Mouse (Mus musculus): Measurements from ENCODE around the gene Tspan9. TPM values are rescaled to one million over a fixed set of nuclear protein-coding genes. Genes with fewer than 3 reads are reported as not detected.

Tspan9 gene
- polyA plus RNA-seq, 2 experiments, result 134 to 151 TPM

GRCm38 (mm10) chr6:128033172-128033867 is 110.1 kb downstream of the Tspan9 start:
- DNase-seq (ENCODE audit: low spot score), result peak; percentile 67
- H3K4me1 ChIP-seq (ENCODE audit: control insufficient read depth, insufficient read depth, low read length), result peaks cover 52% of the 10 kb centered on the region

GRCm38 (mm10) chr6:128032252-128033171 is 110.9 kb downstream of the Tspan9 start:
- peaks cover 50% of the 10 kb centered on the region for H3K4me1 ChIP-seq (ENCODE audit: control insufficient read depth, insufficient read depth, low read length)
- H3K27ac ChIP-seq (replicated peaks; ENCODE audit: low read depth, low read length), result 0 out of 2 replicates have a peak overlapping the region, but pooled peaks have one; percentile 43
- no peak for TF ChIP-seq POLR2A (IDR thresholded peaks at IDR 0.05; ENCODE audit: borderline replicate concordance, extremely low read depth, insufficient read depth, insufficient read length)
- no peaks in the 10 kb centered on the region for H3K9me3 ChIP-seq (ENCODE audit: control insufficient read depth, low read length)
- no peaks in the 10 kb centered on the region for H3K36me3 ChIP-seq (ENCODE audit: control insufficient read depth, insufficient read depth, low read length)
- peak overlapping the region; percentile 56 for H3K4me3 ChIP-seq (replicated peaks; ENCODE audit: low read length)
- peaks cover 9% of the 10 kb centered on the region; the same call in 1 of the 2 replicates for H3K27me3 ChIP-seq (ENCODE audit: control insufficient read depth, insufficient read depth, low read length)
- ATAC-seq (ENCODE audit: low FRiP score, low read depth) (no peak), DNase-seq (ENCODE audit: low spot score) (peak; percentile 81)
- peak overlapping the region; percentile 97 for H3K4me2 ChIP-seq (replicated peaks; ENCODE audit: low read depth, low read length, severe bottlenecking)
- WGBS, result 34% methylated on average over 16 of the region's 16 CpGs
- 0 out of 2 replicates have a peak overlapping the region, but pooled peaks have one; percentile 65 for H3K9ac ChIP-seq (ENCODE audit: low read depth, low read length, severe bottlenecking)

More at GRCm38 (mm10) chr6:128033172-128033867, 110.1 kb downstream of the Tspan9 start:
- Histone ChIP-seq H3K27ac (replicated peaks; ENCODE audit: low read depth, low read length) (0 out of 2 replicates have a peak overlapping the region, but pooled peaks have one; percentile 43), H3K9ac (ENCODE audit: low read depth, low read length, severe bottlenecking) (peak overlapping the region; percentile 65; the same call in 1 of the 2 replicates), H3K4me2 (replicated peaks; ENCODE audit: low read depth, low read length, severe bottlenecking) (peak overlapping the region; percentile 97), H3K9me3 (ENCODE audit: control insufficient read depth, low read length) (no peaks in the 10 kb centered on the region), H3K4me3 (replicated peaks; ENCODE audit: low read length) (peak overlapping the region; percentile 56), H3K36me3 (ENCODE audit: control insufficient read depth, insufficient read depth, low read length) (no peaks in the 10 kb centered on the region), H3K27me3 (ENCODE audit: control insufficient read depth, insufficient read depth, low read length) (peaks cover 9% of the 10 kb centered on the region; the same call in 1 of the 2 replicates)
- no peak for ATAC-seq (ENCODE audit: low FRiP score, low read depth)
- TF ChIP-seq POLR2A (IDR thresholded peaks at IDR 0.05; ENCODE audit: borderline replicate concordance, extremely low read depth, insufficient read depth, insufficient read length), result no peak
- 41% methylated on average over 11 of the region's 11 CpGs for WGBS

- Histone ChIP-seq H3K4me2 (replicated peaks; ENCODE audit: low read depth, low read length, severe bottlenecking) (no peak overlapping the region), H3K36me3 (ENCODE audit: control insufficient read depth, insufficient read depth, low read length) (no peaks in the 10 kb centered on the region), H3K27ac (replicated peaks; ENCODE audit: low read depth, low read length) (no peak overlapping the region), H3K4me1 (ENCODE audit: control insufficient read depth, insufficient read depth, low read length) (peaks cover 46% of the 10 kb centered on the region), H3K27me3 (ENCODE audit: control insufficient read depth, insufficient read depth, low read length) (peaks cover 9% of the 10 kb centered on the region; the same call in 1 of the 2 replicates), H3K9ac (ENCODE audit: low read depth, low read length, severe bottlenecking) (no peak overlapping the region), H3K4me3 (replicated peaks; ENCODE audit: low read length) (no peak overlapping the region), H3K9me3 (ENCODE audit: control insufficient read depth, low read length) (no peaks in the 10 kb centered on the region)
- TF ChIP-seq POLR2A (IDR thresholded peaks at IDR 0.05; ENCODE audit: borderline replicate concordance, extremely low read depth, insufficient read depth, insufficient read length), result no peak
- DNase-seq (ENCODE audit: low spot score) (no peak), ATAC-seq (ENCODE audit: low FRiP score, low read depth) (no peak)
- WGBS, result 70% methylated on average over 2 of the region's 2 CpGs
Measured at GRCm38 (mm10) chr6:128031584-128031983, 111.8 kb downstream of the Tspan9 start.

- H3K4me1 ChIP-seq (ENCODE audit: control insufficient read depth, insufficient read depth, low read length), result peaks cover 43% of the 10 kb centered on the region
Measured at GRCm38 (mm10) chr6:128031096-128031495, 112.3 kb downstream of the Tspan9 start.

GRCm38 (mm10) chr6:128030475-128030874 is 112.9 kb downstream of the Tspan9 start:
- H3K27me3 ChIP-seq (ENCODE audit: control insufficient read depth, insufficient read depth, low read length), result peaks cover 9% of the 10 kb centered on the region; the same call in 1 of the 2 replicates
- no peak overlapping the region for H3K4me2 ChIP-seq (replicated peaks; ENCODE audit: low read depth, low read length, severe bottlenecking)
- H3K27ac ChIP-seq (replicated peaks; ENCODE audit: low read depth, low read length), result no peak overlapping the region
- H3K4me3 ChIP-seq (replicated peaks; ENCODE audit: low read length), result no peak overlapping the region
- ATAC-seq (ENCODE audit: low FRiP score, low read depth) (no peak), DNase-seq (ENCODE audit: low spot score) (no peak)
- no peaks in the 10 kb centered on the region for H3K9me3 ChIP-seq (ENCODE audit: control insufficient read depth, low read length)
- no peaks in the 10 kb centered on the region for H3K36me3 ChIP-seq (ENCODE audit: control insufficient read depth, insufficient read depth, low read length)
- WGBS, result 80% methylated on average over 6 of the region's 6 CpGs
- H3K9ac ChIP-seq (ENCODE audit: low read depth, low read length, severe bottlenecking), result no peak overlapping the region
- TF ChIP-seq POLR2A (IDR thresholded peaks at IDR 0.05; ENCODE audit: borderline replicate concordance, extremely low read depth, insufficient read depth, insufficient read length), result no peak
- peaks cover 41% of the 10 kb centered on the region for H3K4me1 ChIP-seq (ENCODE audit: control insufficient read depth, insufficient read depth, low read length)

More at GRCm38 (mm10) chr6:128031096-128031495, 112.3 kb downstream of the Tspan9 start:
- no peak for TF ChIP-seq POLR2A (IDR thresholded peaks at IDR 0.05; ENCODE audit: borderline replicate concordance, extremely low read depth, insufficient read depth, insufficient read length)
- Histone ChIP-seq H3K27ac (replicated peaks; ENCODE audit: low read depth, low read length) (no peak overlapping the region), H3K36me3 (ENCODE audit: control insufficient read depth, insufficient read depth, low read length) (no peaks in the 10 kb centered on the region), H3K27me3 (ENCODE audit: control insufficient read depth, insufficient read depth, low read length) (peaks cover 9% of the 10 kb centered on the region; the same call in 1 of the 2 replicates), H3K4me2 (replicated peaks; ENCODE audit: low read depth, low read length, severe bottlenecking) (no peak overlapping the region), H3K9me3 (ENCODE audit: control insufficient read depth, low read length) (no peaks in the 10 kb centered on the region), H3K9ac (ENCODE audit: low read depth, low read length, severe bottlenecking) (no peak overlapping the region), H3K4me3 (replicated peaks; ENCODE audit: low read length) (no peak overlapping the region)
- DNase-seq (ENCODE audit: low spot score) (no peak), ATAC-seq (ENCODE audit: low FRiP score, low read depth) (no peak)
- 81% methylated on average over 4 of the region's 4 CpGs for WGBS

Measured in limb, embryonic 14.5 days (tissue).